Mouse (Mus musculus): ENCODE results near the gene March7. TPM values are rescaled to one million over a fixed set of nuclear protein-coding genes. Genes with fewer than 3 reads are reported as not detected.

March7 gene
- polyA plus RNA-seq, 1 experiment from 2014 or later: 16.5 TPM

DNA sequence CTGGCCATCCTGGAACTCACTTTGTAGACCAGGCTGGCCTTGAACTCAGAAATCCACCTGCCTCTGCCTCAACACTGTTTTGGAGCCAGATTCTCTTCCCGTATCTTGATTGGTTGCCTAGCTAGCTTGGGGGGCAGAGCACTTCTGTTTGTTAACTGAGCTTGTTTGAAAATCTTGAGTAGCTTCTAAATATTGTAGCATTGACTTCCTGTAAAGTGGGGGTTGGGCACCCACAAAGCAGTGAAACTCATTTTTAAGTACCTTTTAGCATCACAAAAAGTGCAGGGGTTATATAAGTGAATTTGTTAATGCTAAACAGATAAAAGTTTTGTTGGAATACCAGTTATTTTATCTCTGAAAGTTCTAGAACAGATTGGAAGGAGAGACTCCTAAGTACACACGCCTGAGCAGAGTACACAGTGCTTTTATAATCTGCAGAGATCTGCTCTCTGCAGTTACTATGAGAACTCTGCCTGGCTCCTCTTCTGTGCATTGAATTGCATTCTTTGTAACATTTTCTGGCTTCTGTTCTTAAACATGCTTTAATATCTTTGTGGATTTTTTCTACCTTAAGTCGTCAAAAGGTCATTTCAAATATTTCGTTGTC, 7.0 kb downstream of the March7 start:
- Histone ChIP-seq H3K9me3 (ENCODE audit: low read length) (no peaks in the 10 kb centered on the region), H3K27me3 (ENCODE audit: insufficient read depth, low read length) (no peaks in the 10 kb centered on the region), H3K27ac (ENCODE audit: low read depth) (no peak overlapping the region), H3K4me3 (ENCODE audit: low read depth, low read length) (no peak overlapping the region), H3K9ac (replicated peaks) (no peak overlapping the region), H3K36me3 (replicated peaks; ENCODE audit: insufficient read depth, low read length) (peaks cover 18% of the 10 kb centered on the region; the same call in 1 of the 2 replicates), H3K4me2 (ENCODE audit: low read depth, low read length) (no peak overlapping the region), H3K4me1 (ENCODE audit: insufficient read depth) (peaks cover 38% of the 10 kb centered on the region)
- WGBS (ENCODE audit: insufficient replicate concordance): 69% methylated on average over 4 of the region's 4 CpGs
- DNase-seq (no peak), ATAC-seq (no peak)
- TF ChIP-seq CTCF (IDR thresholded peaks at IDR 0.05; ENCODE audit: low read depth) (no peak), EP300 (IDR thresholded peaks at IDR 0.05; ENCODE audit: low read depth) (no peak)

DNA sequence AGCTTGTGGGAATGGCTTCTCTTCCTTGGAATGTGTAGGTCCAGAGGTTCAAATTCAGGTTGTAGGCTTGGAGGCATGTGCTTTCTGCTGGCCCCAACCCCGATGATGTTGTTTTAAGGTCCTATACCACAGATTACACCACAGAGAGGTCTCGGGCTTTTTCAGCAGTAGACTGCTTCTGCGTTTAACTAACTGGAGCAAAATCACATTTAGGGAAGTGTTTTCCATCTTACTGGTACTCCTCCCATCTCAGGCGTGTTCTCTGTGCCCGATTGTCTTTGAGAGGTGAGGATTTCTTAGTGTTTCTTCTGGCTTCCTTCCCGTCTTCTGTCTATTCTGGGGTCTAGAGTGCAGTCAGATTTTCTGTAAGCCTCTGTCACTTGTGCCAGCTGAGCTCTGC, 7.9 kb downstream of the March7 start:
- Histone ChIP-seq H3K27ac (ENCODE audit: low read depth) (no peak overlapping the region), H3K9ac (replicated peaks) (no peak overlapping the region), H3K36me3 (replicated peaks; ENCODE audit: insufficient read depth, low read length) (peaks cover 18% of the 10 kb centered on the region; the same call in 1 of the 2 replicates), H3K4me3 (ENCODE audit: low read depth, low read length) (no peak overlapping the region), H3K4me1 (ENCODE audit: insufficient read depth) (peaks cover 33% of the 10 kb centered on the region), H3K27me3 (ENCODE audit: insufficient read depth, low read length) (no peaks in the 10 kb centered on the region), H3K9me3 (ENCODE audit: low read length) (no peaks in the 10 kb centered on the region), H3K4me2 (ENCODE audit: low read depth, low read length) (no peak overlapping the region)
- no peak for TF ChIP-seq CTCF (IDR thresholded peaks at IDR 0.05; ENCODE audit: low read depth)
- no peak for TF ChIP-seq EP300 (IDR thresholded peaks at IDR 0.05; ENCODE audit: low read depth)
- 67% methylated on average over 6 of the region's 6 CpGs for WGBS (ENCODE audit: insufficient replicate concordance)
- no peak for DNase-seq
- ATAC-seq: no peak

GRCm38 (mm10) chr2:60221236-60221635, 11.5 kb downstream of the March7 start:
- H3K27ac ChIP-seq (ENCODE audit: low read depth): no peak overlapping the region
- H3K9ac ChIP-seq (replicated peaks): no peak overlapping the region
- peaks cover 8% of the 10 kb centered on the region; the same call in 1 of the 2 replicates for H3K36me3 ChIP-seq (replicated peaks; ENCODE audit: insufficient read depth, low read length)
- no peaks in the 10 kb centered on the region for H3K27me3 ChIP-seq (ENCODE audit: insufficient read depth, low read length)
- WGBS (ENCODE audit: insufficient replicate concordance): 80% methylated on average over 6 of the region's 6 CpGs
- no peak overlapping the region for H3K4me3 ChIP-seq (ENCODE audit: low read depth, low read length)
- no peak overlapping the region for H3K4me2 ChIP-seq (ENCODE audit: low read depth, low read length)
- DNase-seq: no peak
- peaks cover 16% of the 10 kb centered on the region for H3K4me1 ChIP-seq (ENCODE audit: insufficient read depth)
- ATAC-seq: no peak
- no peaks in the 10 kb centered on the region for H3K9me3 ChIP-seq (ENCODE audit: low read length)
- no peak for TF ChIP-seq CTCF (IDR thresholded peaks at IDR 0.05; ENCODE audit: low read depth)
- TF ChIP-seq EP300 (IDR thresholded peaks at IDR 0.05; ENCODE audit: low read depth): no peak

GRCm38 (mm10) chr2:60221954-60222353, 12.3 kb downstream of the March7 start:
- Histone ChIP-seq H3K27ac (ENCODE audit: low read depth) (no peak overlapping the region), H3K4me3 (ENCODE audit: low read depth, low read length) (no peak overlapping the region), H3K4me1 (ENCODE audit: insufficient read depth) (peaks cover 10% of the 10 kb centered on the region), H3K4me2 (ENCODE audit: low read depth, low read length) (no peak overlapping the region), H3K9ac (replicated peaks) (no peak overlapping the region), H3K27me3 (ENCODE audit: insufficient read depth, low read length) (no peaks in the 10 kb centered on the region), H3K36me3 (replicated peaks; ENCODE audit: insufficient read depth, low read length) (peaks cover 5% of the 10 kb centered on the region; the same call in 1 of the 2 replicates), H3K9me3 (ENCODE audit: low read length) (no peaks in the 10 kb centered on the region)
- 80% methylated on average over 2 of the region's 2 CpGs for WGBS (ENCODE audit: insufficient replicate concordance)
- TF ChIP-seq EP300 (IDR thresholded peaks at IDR 0.05; ENCODE audit: low read depth): no peak
- no peak for TF ChIP-seq CTCF (IDR thresholded peaks at IDR 0.05; ENCODE audit: low read depth)
- no peak for ATAC-seq
- DNase-seq: no peak

DNA sequence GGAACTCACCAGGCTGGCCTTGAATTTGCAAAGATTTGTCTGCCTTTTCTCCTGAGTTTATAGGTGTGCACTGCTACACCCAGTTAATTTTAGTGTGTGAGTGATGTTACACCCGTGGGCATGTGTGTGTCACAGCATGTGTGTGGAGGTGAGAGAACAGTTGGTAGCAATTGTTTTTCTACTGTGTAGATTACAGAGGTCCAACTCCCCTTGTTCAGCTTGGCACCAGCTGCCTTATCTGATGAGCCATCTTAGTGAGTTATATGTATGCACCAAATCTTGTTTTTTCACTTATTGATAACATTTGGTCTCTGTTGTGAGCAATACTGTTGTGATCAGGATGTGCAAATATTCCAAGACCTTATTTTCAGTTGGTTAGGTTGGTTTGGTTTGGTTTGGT, 13.8 kb downstream of the March7 start:
- H3K9me3 ChIP-seq (ENCODE audit: low read length): no peaks in the 10 kb centered on the region
- no peaks in the 10 kb centered on the region; the same call in 1 of the 2 replicates for H3K36me3 ChIP-seq (replicated peaks; ENCODE audit: insufficient read depth, low read length)
- no peak for TF ChIP-seq EP300 (IDR thresholded peaks at IDR 0.05; ENCODE audit: low read depth)
- no peak for TF ChIP-seq CTCF (IDR thresholded peaks at IDR 0.05; ENCODE audit: low read depth)
- no peak overlapping the region for H3K4me2 ChIP-seq (ENCODE audit: low read depth, low read length)
- no peak for DNase-seq
- H3K9ac ChIP-seq (replicated peaks): no peak overlapping the region
- ATAC-seq: no peak
- no peak overlapping the region for H3K4me3 ChIP-seq (ENCODE audit: low read depth, low read length)
- peaks cover 7% of the 10 kb centered on the region for H3K4me1 ChIP-seq (ENCODE audit: insufficient read depth)
- H3K27ac ChIP-seq (ENCODE audit: low read depth): no peak overlapping the region
- WGBS (ENCODE audit: insufficient replicate concordance): 82% methylated on average over 1 of the region's 1 CpGs
- no peaks in the 10 kb centered on the region for H3K27me3 ChIP-seq (ENCODE audit: insufficient read depth, low read length)

GRCm38 (mm10) chr2:60228470-60228869, 18.8 kb downstream of the March7 start:
- TF ChIP-seq EP300 (IDR thresholded peaks at IDR 0.05; ENCODE audit: low read depth): no peak
- TF ChIP-seq CTCF (IDR thresholded peaks at IDR 0.05; ENCODE audit: low read depth): no peak
- H3K4me2 ChIP-seq (ENCODE audit: low read depth, low read length): no peak overlapping the region
- no peak overlapping the region for H3K9ac ChIP-seq (replicated peaks)
- H3K27me3 ChIP-seq (ENCODE audit: insufficient read depth, low read length): no peaks in the 10 kb centered on the region
- DNase-seq (no peak), ATAC-seq (no peak)
- 84% methylated on average over 1 of the region's 1 CpGs for WGBS (ENCODE audit: insufficient replicate concordance)
- H3K4me1 ChIP-seq (ENCODE audit: insufficient read depth): 0 out of 2 replicates have a peak, but pooled peaks cover 4% of the 10 kb centered on the region
- H3K36me3 ChIP-seq (replicated peaks; ENCODE audit: insufficient read depth, low read length): peaks cover 34% of the 10 kb centered on the region
- no peak overlapping the region for H3K4me3 ChIP-seq (ENCODE audit: low read depth, low read length)
- no peaks in the 10 kb centered on the region for H3K9me3 ChIP-seq (ENCODE audit: low read length)
- H3K27ac ChIP-seq (ENCODE audit: low read depth): no peak overlapping the region
